Mouse (Mus musculus) lung, postnatal 0 days (tissue): ENCODE results near the gene Ptprt.

Experiments
- CTCF ChIP-seq: IDR thresholded peaks from 2 replicates; pipeline ENCODE4 v1.5.1; 2016; ENCODE audit warnings: antibody characterized with exemption, mild to moderate bottlenecking
- EP300 ChIP-seq: IDR thresholded peaks from 2 replicates; pipeline ENCODE4 v1.6.1; 2016; ENCODE audit warnings: antibody characterized with exemption, mild to moderate bottlenecking, control low read depth

DNA sequence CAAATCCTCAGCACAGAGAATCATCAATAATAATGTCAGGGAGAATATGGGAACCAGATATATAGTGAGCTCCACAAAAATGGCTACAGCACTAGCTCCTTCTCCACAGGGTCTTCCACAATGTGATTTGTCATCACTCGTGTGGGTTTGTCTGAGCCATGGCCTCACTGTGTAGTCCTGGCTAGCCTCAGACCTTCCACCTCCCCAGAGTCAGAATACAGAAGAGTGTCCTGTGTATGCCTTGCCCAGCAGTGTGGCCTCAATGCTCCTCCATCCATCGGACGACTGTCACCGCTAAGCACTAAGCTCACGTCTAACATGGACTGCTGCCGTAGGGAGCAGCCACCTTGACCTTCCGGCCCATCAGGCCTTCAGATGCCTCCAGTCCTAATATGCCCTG is 83.1 kb downstream of the Ptprt start:
- TF ChIP-seq EP300: no peak
- no peak for TF ChIP-seq CTCF
